Mouse (Mus musculus) embryonic facial prominence, embryonic 11.5 days (tissue): ENCODE data around the gene Psmd8. TPM values are rescaled to one million over a fixed set of nuclear protein-coding genes. Genes with fewer than 3 reads are reported as not detected.
A peak's percentile ranks its signal among the peaks of the same experiment; 100 is the strongest.

Experiments
- ATAC-seq: fragments of 200-750 bp; cut with Nextera tagmentation; replicated peaks from 2 replicates; pipeline ENCODE4 v1.8.0; 2017; ENCODE audit warnings: low read depth; ENCODE audit not compliant: insufficient number of reproducible peaks, low FRiP score, low TSS enrichment
- DNase-seq: peaks from one replicate; pipeline ENCODE4 v3.0.0-alpha.2; 2015; ENCODE audit warnings: low spot score
- H3K27ac ChIP-seq: fragments of 300-500 bp; sonication (generic); replicated peaks from 2 replicates; pipeline ENCODE4 v1.5.1; 2014; ENCODE audit warnings: mild to moderate bottlenecking, low read depth, low read length, control low read depth
- H3K27me3 ChIP-seq: fragments of 300-500 bp; sonication (generic); 2 replicates; pipeline ENCODE4 v1.6.1; 2014; ENCODE audit warnings: mild to moderate bottlenecking, low read length, moderate library complexity, mixed read lengths; ENCODE audit not compliant: control insufficient read depth, insufficient read depth
- H3K36me3 ChIP-seq: fragments of 300-500 bp; sonication (generic); replicated peaks from 2 replicates; pipeline ENCODE4 v1.6.1; 2014; ENCODE audit warnings: low read depth, mild to moderate bottlenecking, low read length, moderate library complexity, mixed read lengths; ENCODE audit not compliant: control insufficient read depth, insufficient read depth
- H3K4me1 ChIP-seq: fragments of 300-500 bp; sonication (generic); 2 replicates; pipeline ENCODE4 v1.6.1; 2014; ENCODE audit warnings: low read length, mixed read lengths; ENCODE audit not compliant: control insufficient read depth, insufficient read depth
- H3K4me2 ChIP-seq: fragments of 300-500 bp; sonication (generic); 2 replicates; pipeline ENCODE4 v1.6.1; 2014; ENCODE audit warnings: low read depth, mild to moderate bottlenecking, control low read depth, low read length, moderate library complexity
- H3K4me3 ChIP-seq: fragments of 300-500 bp; sonication (generic); 2 replicates; pipeline ENCODE4 v1.5.1; 2014; ENCODE audit warnings: low read depth, low read length, control low read depth
- H3K9ac ChIP-seq: fragments of 300-500 bp; sonication (generic); replicated peaks from 2 replicates; pipeline ENCODE4 v1.6.1; 2014; ENCODE audit warnings: mild to moderate bottlenecking, control low read depth, low read length
- H3K9me3 ChIP-seq: fragments of 300-500 bp; sonication (generic); replicated peaks from 2 replicates; pipeline ENCODE4 v1.6.1; 2016; ENCODE audit warnings: mild to moderate bottlenecking, low read length, inconsistent platforms, mixed read lengths; ENCODE audit not compliant: control insufficient read depth
- WGBS: fragments of 180-500 bp; shearing (Covaris S2); extraction: QIAGEN DNeasy Blood & Tissue Kit; methylation state at CpG from one replicate; pipeline ENCODE4 v1.1.7; 2014; 5-methylcytosine and 5-hydroxymethylcytosine counted together
- polyA plus RNA-seq: library from polyadenylated mRNA; unstranded; fragments of >200 nt; fragmentation: Nextera tagmentation; extraction: Ambion mirVana; gene quantifications from 2 replicates; pipeline ENCODE4 v1.2.1, GENCODE M21; 2014

The Psmd8 gene
- polyA plus RNA-seq, 1 experiment from 2014 or later: 321 TPM

DNA sequence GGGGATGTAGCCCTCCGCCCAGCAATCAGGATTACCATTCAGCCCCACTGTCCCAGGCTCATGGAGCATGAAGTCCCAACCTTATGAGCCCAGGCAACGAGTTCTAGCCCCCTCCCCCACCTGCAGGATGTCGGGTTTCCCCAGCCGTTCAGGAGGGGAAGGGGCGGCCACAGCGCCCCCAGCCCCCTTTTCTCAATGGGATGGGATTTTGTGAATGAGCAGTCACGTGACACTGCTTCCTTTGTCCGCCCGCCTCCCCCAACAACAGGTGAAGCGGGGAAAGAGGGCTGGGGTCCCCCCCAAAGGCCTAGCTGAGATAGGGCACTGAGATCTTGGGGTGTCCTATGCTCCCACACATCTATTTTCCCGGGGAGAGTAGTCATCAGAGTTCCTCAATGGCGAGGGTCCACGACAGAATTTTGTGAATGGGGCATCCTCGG, 11.7 kb downstream of the Psmd8 start:
- Histone ChIP-seq H3K9ac (peak overlapping the region; percentile 55), H3K4me1 (peaks cover 9% of the 10 kb centered on the region), H3K4me3 (peak overlapping the region; percentile 49), H3K27me3 (peaks cover 29% of the 10 kb centered on the region), H3K36me3 (no peaks in the 10 kb centered on the region; the same call in 1 of the 2 replicates), H3K9me3 (no peaks in the 10 kb centered on the region), H3K4me2 (peak overlapping the region; percentile 48), H3K27ac (peak overlapping the region; percentile 48; the same call in 1 of the 2 replicates)
- DNase-seq (peak; percentile 72), ATAC-seq (peak; percentile 3; the same call in 1 of the 2 replicates)
- WGBS: under 1% methylated on average over 14 of the region's 14 CpGs

DNA sequence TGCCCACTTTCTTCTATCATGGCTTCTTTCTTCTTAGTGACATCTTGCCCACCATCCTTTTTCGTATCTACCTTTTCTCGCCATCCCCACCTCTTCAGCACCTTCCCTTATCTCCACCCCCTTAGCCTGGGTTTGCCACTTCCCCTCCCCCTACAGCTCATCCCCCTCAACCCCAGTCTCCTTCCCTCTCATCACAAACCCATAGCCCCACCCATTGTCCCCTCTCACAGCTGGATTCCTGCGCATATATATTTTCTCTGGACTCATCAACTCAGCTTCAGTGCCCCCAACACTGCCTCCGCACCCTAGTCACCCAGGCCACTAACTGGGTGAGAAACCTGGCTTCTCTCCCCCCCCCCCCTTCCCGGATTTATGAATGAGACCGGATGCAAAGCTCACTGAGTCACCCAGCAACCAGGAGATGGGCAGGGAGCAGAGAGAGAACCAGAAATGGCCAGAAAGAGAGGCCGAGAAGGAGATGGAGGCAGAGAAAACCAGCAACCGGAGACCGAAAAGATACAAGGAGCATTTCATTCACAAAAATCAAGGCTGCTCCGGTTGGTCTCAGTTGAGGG, 12.3 kb downstream of the Psmd8 start:
- DNase-seq (no peak), ATAC-seq (no peak)
- Histone ChIP-seq H3K36me3 (no peaks in the 10 kb centered on the region; the same call in 1 of the 2 replicates), H3K9me3 (no peaks in the 10 kb centered on the region), H3K4me1 (peaks cover 9% of the 10 kb centered on the region), H3K4me2 (peak overlapping the region; percentile 48), H3K4me3 (peak overlapping the region; percentile 49), H3K27me3 (peaks cover 23% of the 10 kb centered on the region), H3K9ac (peak overlapping the region; percentile 55), H3K27ac (no peak overlapping the region)
- 4% methylated on average over 10 of the region's 10 CpGs for WGBS

DNA sequence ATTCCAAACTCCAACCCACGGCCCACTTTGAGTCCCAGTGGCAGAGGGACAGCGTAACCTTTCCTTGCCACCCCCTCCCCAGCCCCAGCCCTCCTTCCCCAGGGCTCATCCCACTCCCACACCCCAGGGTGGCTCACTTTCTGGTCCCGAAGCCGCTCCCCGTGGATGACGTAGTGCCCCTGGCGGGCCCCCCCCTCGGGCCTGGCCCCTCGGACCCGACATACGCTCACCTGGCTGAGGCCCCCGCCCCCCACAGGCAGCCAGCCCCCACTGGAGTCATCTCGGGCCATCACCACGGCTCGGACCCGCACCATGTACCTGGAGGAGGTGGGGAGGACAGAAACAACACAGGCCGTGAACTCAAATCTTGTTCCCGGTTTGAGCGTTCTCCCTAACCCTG, 12.8 kb downstream of the Psmd8 start:
- H3K4me1 ChIP-seq: peaks cover 9% of the 10 kb centered on the region
- no peak for ATAC-seq
- H3K9me3 ChIP-seq: no peaks in the 10 kb centered on the region
- no peak overlapping the region for H3K27ac ChIP-seq
- H3K4me3 ChIP-seq: peak overlapping the region; percentile 49; the same call in 1 of the 2 replicates
- WGBS: 12% methylated on average over 19 of the region's 19 CpGs
- peak overlapping the region; percentile 48 for H3K4me2 ChIP-seq
- no peak overlapping the region for H3K9ac ChIP-seq
- H3K36me3 ChIP-seq: no peaks in the 10 kb centered on the region
- DNase-seq: no peak
- H3K27me3 ChIP-seq: peaks cover 18% of the 10 kb centered on the region

DNA sequence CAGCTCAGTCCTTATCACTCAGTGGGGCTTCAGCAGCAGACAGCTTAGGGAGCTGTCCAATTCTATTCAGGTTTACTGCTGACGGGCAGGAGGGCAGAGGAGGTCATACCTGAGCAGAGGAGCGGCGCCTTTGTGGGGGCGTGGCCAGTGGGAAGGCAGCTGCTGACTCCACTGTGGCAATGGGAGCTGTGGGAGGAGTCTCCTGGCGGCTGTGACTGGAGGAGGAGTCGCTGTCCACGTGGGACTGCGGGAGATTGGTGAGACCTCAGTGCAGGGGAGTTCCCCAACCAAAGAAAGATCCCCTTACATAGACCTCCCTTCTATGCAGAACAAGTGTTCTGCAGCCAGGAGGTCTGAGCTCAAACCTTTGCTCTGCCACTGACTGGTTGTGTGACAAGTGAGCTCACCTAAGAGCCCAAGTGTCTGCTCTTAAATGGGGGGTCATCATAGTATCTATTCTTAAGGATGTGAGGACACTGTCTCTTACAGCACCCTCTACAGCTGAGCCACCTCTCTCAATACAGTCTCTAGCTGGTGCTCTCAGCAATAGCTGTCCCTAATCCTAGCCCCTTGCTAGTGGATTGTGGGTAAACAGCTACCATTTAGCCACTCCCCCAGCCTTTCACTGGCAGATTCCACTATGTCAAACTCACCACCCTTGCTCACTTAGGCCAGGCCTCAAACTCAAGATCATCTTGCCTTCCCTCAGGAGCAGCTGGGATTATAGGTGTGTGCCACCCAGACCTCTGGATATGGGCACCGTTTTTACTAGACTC, 17.6 kb downstream of the Psmd8 start:
- 17% methylated on average over 9 of the region's 9 CpGs for WGBS
- H3K27me3 ChIP-seq: peaks cover 6% of the 10 kb centered on the region

DNA sequence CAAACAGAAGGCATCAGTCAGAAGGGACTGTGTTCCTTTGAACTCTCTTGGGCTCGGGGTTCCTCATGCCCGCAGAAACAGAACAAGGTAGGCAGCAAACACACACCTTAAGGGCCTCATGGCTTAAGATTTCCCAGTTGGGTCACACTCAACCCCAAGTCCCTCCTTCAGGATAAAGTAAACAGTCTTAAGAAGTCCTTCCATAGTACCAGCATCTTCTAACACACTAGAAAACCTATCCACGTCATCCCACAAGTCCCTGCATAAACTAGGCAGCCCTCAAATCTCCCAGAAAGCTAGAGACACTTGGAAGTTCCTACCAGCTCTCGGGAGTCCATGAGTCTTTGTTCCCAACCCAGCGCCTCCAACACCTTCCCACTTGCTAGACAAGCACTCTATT, 18.2 kb downstream of the Psmd8 start:
- no peaks in the 10 kb centered on the region for H3K36me3 ChIP-seq
- no peaks in the 10 kb centered on the region for H3K9me3 ChIP-seq
- DNase-seq: no peak
- H3K27me3 ChIP-seq: 0 out of 2 replicates have a peak, but pooled peaks cover 3% of the 10 kb centered on the region
- no peak overlapping the region for H3K4me2 ChIP-seq
- no peak overlapping the region for H3K27ac ChIP-seq
- no peak overlapping the region for H3K9ac ChIP-seq
- WGBS: 74% methylated on average over 5 of the region's 5 CpGs
- H3K4me1 ChIP-seq: no peaks in the 10 kb centered on the region
- H3K4me3 ChIP-seq: no peak overlapping the region
- ATAC-seq: no peak

More for the DNA sequence above, 17.6 kb downstream of the Psmd8 start:
- Histone ChIP-seq H3K9ac (no peak overlapping the region), H3K9me3 (no peaks in the 10 kb centered on the region), H3K4me1 (no peaks in the 10 kb centered on the region), H3K4me2 (no peak overlapping the region; the same call in 1 of the 2 replicates), H3K27ac (no peak overlapping the region), H3K4me3 (no peak overlapping the region), H3K36me3 (no peaks in the 10 kb centered on the region)
- ATAC-seq: peak; percentile 24; the same call in 1 of the 2 replicates
- DNase-seq: peak; percentile 65

DNA sequence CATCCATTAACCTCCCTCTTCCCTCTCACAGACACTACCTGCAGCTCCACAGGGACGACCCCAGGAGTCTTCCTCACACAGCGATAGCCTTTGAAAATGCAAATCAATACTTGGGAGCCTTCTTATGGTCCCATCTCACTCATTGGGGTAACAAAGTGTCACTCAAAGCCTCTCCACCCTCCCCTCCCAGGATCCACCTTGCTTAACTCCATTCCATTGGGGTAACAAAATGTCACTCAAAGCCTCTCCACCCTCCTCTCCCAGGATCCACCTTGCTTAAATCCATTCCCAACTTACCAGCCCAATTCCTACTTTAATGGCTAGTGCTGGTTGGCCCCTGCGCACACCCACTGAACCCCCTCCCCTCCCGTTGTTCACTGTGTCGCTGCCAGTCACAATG, 22.2 kb downstream of the Psmd8 start:
- ATAC-seq (no peak), DNase-seq (no peak)
- H3K4me1 ChIP-seq: no peaks in the 10 kb centered on the region
- WGBS: 1% methylated on average over 5 of the region's 5 CpGs
- H3K9me3 ChIP-seq: no peaks in the 10 kb centered on the region
- no peak overlapping the region for H3K4me2 ChIP-seq
- H3K36me3 ChIP-seq: no peaks in the 10 kb centered on the region
- no peak overlapping the region for H3K4me3 ChIP-seq
- H3K9ac ChIP-seq: no peak overlapping the region
- no peak overlapping the region for H3K27ac ChIP-seq
- H3K27me3 ChIP-seq: 0 out of 2 replicates have a peak, but pooled peaks cover 3% of the 10 kb centered on the region

DNA sequence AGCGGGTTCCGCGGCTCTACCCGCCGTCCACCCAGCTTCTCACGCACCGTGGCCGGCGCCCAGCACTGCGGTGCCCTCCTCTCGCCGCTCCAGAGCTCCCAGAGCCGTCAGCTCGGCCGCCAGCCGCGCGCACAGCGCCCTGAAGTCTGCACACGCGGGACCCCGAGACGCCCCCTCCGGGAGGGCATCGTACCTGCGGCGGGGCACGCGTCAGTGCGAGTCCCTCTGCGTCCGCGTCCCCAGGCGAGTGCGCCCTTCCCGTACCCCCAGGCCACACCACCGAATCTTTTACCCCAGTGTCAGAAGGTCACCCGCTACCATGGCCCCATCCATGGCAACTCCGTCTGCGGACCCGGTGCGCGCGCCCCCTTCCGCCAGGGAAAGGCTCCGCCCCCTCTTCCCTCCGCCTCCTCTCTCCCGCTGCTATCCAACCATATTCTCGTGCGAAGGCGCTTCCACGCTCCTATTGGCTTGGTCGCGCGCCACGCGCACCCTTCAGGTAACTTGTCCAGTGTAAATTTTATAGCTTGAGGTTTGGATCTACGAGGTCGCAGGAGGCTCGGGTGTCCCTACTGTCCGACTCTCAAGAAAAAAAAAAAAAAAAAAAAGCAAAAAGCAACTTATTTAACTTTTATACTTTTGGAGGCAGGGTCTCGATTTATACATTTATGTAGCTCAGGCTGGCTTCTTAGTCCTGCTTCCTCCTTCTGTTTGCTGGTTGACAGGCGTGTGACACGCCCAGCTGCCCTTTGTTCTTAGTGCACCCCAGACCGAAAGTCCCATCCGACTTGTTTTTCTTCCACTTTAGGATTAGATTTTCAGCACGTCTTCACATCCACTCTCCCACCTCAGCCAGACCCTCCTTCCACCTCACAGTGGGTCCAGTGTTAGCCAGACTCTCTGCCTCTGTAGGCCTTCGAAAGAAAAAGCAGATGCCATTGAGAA, 24.4 kb downstream of the Psmd8 start, which contains the start of gene Fam98c:
Fam98c (minus strand) TSS at position 397 of the 945 bp plus-strand sequence.
- Histone ChIP-seq H3K36me3 (no peaks in the 10 kb centered on the region), H3K27ac (peak within 1 kb of the TSS; percentile 71), H3K9ac (peak within 1 kb of the TSS; percentile 65), H3K4me1 (no peaks in the 10 kb centered on the region), H3K4me2 (peak within 1 kb of the TSS; percentile 96), H3K9me3 (no peaks in the 10 kb centered on the region), H3K4me3 (peak within 1 kb of the TSS; percentile 73), H3K27me3 (0 out of 2 replicates have a peak, but pooled peaks cover 3% of the 10 kb centered on the region)
- 4% methylated on average over 59 of the region's 68 CpGs for WGBS
- peak; percentile 70 for ATAC-seq
- DNase-seq: peak; percentile 91
